Mouse (Mus musculus): Measurements from ENCODE around the gene Chrm2.

GRCm38 (mm10) chr6:36517242-36517641, 129.4 kb downstream of the Chrm2 start:
- TF ChIP-seq CTCF (IDR thresholded peaks at IDR 0.05; ENCODE audit: low read depth) = no peak
- TF ChIP-seq EP300 (IDR thresholded peaks at IDR 0.05; ENCODE audit: low read depth) = no peak

Data from liver, postnatal 0 days (tissue).